Mouse (Mus musculus) lung, adult 2 months (tissue): ENCODE data around the gene Faap100.

Experiments
- CTCF ChIP-seq: fragments of 200-500 bp; IDR thresholded peaks from 2 replicates; pipeline ENCODE4 v1.5.1; 2011; ENCODE audit warnings: mild to moderate bottlenecking, low read length, control low read depth; ENCODE audit not compliant: insufficient read depth
- POLR2A ChIP-seq: fragments of 200-500 bp; IDR thresholded peaks from 2 replicates; pipeline ENCODE4 v1.6.1; 2011; ENCODE audit warnings: low read depth, mild to moderate bottlenecking, control low read depth, low read length, borderline replicate concordance; ENCODE audit errors: extremely low read depth

DNA sequence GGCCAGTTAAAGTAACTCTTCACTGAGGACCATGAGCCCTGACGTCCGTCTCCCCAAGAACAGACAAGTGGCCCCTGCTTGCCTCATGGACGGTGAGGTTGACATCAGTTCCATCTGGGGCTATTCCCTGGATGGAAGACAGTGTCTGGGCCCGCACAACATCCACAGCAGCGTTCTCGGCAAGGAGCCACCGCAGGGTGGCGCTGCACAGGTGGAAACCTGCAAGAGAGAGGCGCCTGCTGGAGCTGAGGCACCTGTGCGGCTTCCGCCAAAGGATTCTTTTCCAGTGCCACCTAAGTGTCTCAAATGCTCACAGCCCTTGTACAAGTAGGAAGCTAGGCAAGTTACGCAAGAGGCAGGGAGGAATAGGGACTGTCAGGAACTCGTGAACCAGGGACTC is 5.5 kb downstream of the Faap100 start:
- TF ChIP-seq CTCF (no peak), POLR2A (no peak)
